Mouse (Mus musculus): ENCODE results near the gene Olfr1344. TPM values are rescaled to one million over a fixed set of nuclear protein-coding genes. Genes with fewer than 3 reads are reported as not detected.

The Olfr1344 gene
- not detected in 2 replicates for polyA plus RNA-seq (2015; fragmentation: Nextera tagmentation; extraction: Ambion mirVana)

GRCm38 (mm10) chr7:6438388-6438787 lies at the start of gene Olfr1344:
Gene Olfr1344, plus strand, starts transcription at chr7:6438688.

GRCm38 (mm10) chr7:6397996-6398975 lies 40.2 kb upstream of the Olfr1344 start, which contains the start of gene Smim17:
Gene Smim17, plus strand, starts transcription at chr7:6398715.

GRCm38 (mm10) chr7:6410043-6410442 lies 28.4 kb upstream of the Olfr1344 start, which contains the start of gene Gm20715:
Gene Gm20715, plus strand, starts transcription at chr7:6410277.

GRCm38 (mm10) chr7:6455868-6456267 lies 17.4 kb downstream of the Olfr1344 start, which contains the start of gene Olfr1336:
Gene Olfr1336, plus strand, starts transcription at chr7:6456168.

GRCm38 (mm10) chr7:6466951-6467350 lies 28.5 kb downstream of the Olfr1344 start, which contains the start of gene Olfr1346:
Gene Olfr1346, plus strand, starts transcription at chr7:6467101.

GRCm38 (mm10) chr7:6486841-6487240 lies 48.4 kb downstream of the Olfr1344 start, which contains the start of gene Olfr5:
Gene Olfr5, minus strand, starts transcription at chr7:6486941.

Other genes with a start within 250 kb of the Olfr1344 start
- gene Galp, start 241.6 kb upstream of the Olfr1344 start, polyA plus RNA-seq (2015; fragmentation: Nextera tagmentation; extraction: Ambion mirVana) = not detected in 2 replicates
- gene Zscan5b, start 216.4 kb upstream of the Olfr1344 start, polyA plus RNA-seq (2015; fragmentation: Nextera tagmentation; extraction: Ambion mirVana) = not detected in 2 replicates
- gene Epp13, start 186.0 kb upstream of the Olfr1344 start, polyA plus RNA-seq (2015; fragmentation: Nextera tagmentation; extraction: Ambion mirVana) = not detected in 2 replicates
- 7.5 and 11.8 TPM in 2 replicates for gene Zfp667, start 152.1 kb upstream of the Olfr1344 start, polyA plus RNA-seq (2015; fragmentation: Nextera tagmentation; extraction: Ambion mirVana)
- 1.4 and 2.3 TPM in 2 replicates for gene Zfp583, start 107.4 kb upstream of the Olfr1344 start, polyA plus RNA-seq (2015; fragmentation: Nextera tagmentation; extraction: Ambion mirVana)
- 0.18 and 0.34 TPM in 2 replicates for gene Gm3854, start 94.9 kb upstream of the Olfr1344 start, polyA plus RNA-seq (2015; fragmentation: Nextera tagmentation; extraction: Ambion mirVana)
- gene Zfp78, start 75.4 kb upstream of the Olfr1344 start, polyA plus RNA-seq (2015; fragmentation: Nextera tagmentation; extraction: Ambion mirVana) = 0.63 and 1.4 TPM in 2 replicates
- gene Zfp28, start 55.4 kb upstream of the Olfr1344 start, polyA plus RNA-seq (2015; fragmentation: Nextera tagmentation; extraction: Ambion mirVana) = 6.1 and 6.8 TPM in 2 replicates
- gene Smim17, start 40.0 kb upstream of the Olfr1344 start, polyA plus RNA-seq (2015; fragmentation: Nextera tagmentation; extraction: Ambion mirVana) = not detected in 2 replicates
- not detected in 2 replicates for gene Gm20715, start 28.4 kb upstream of the Olfr1344 start, polyA plus RNA-seq (2015; fragmentation: Nextera tagmentation; extraction: Ambion mirVana)
- gene Olfr1336, start 17.5 kb downstream of the Olfr1344 start, polyA plus RNA-seq (2015; fragmentation: Nextera tagmentation; extraction: Ambion mirVana) = not detected in 2 replicates
- gene Olfr1346, start 28.4 kb downstream of the Olfr1344 start, polyA plus RNA-seq (2015; fragmentation: Nextera tagmentation; extraction: Ambion mirVana) = not detected in 2 replicates
- not detected in 2 replicates for gene Olfr5, start 48.3 kb downstream of the Olfr1344 start, polyA plus RNA-seq (2015; fragmentation: Nextera tagmentation; extraction: Ambion mirVana)
- not detected in 2 replicates for gene Olfr1347, start 61.1 kb downstream of the Olfr1344 start, polyA plus RNA-seq (2015; fragmentation: Nextera tagmentation; extraction: Ambion mirVana)
- gene Olfr1348, start 70.1 kb downstream of the Olfr1344 start, polyA plus RNA-seq (2015; fragmentation: Nextera tagmentation; extraction: Ambion mirVana) = not detected in 2 replicates
- not detected in 2 replicates for gene Olfr1349, start 84.3 kb downstream of the Olfr1344 start, polyA plus RNA-seq (2015; fragmentation: Nextera tagmentation; extraction: Ambion mirVana)
- gene Olfr1350, start 126.2 kb downstream of the Olfr1344 start, polyA plus RNA-seq (2015; fragmentation: Nextera tagmentation; extraction: Ambion mirVana) = not detected in 2 replicates

All from skeletal muscle tissue, postnatal 0 days (tissue).